Mouse (Mus musculus) stomach, postnatal 0 days (tissue): ENCODE measurements around the gene Map3k9. TPM values are rescaled to one million over a fixed set of nuclear protein-coding genes. Genes with fewer than 3 reads are reported as not detected.

Source experiments
- ATAC-seq: fragments of 200-750 bp; cut with Nextera tagmentation; 2 replicates; pipeline ENCODE4 v1.8.0; 2017; ENCODE audit not compliant: low FRiP score, low TSS enrichment
- DNase-seq: peaks from one replicate; pipeline ENCODE4 v3.0.0-alpha.2; 2016; ENCODE audit warnings: low spot score
- H3K27ac ChIP-seq: fragments of 300-500 bp; sonication (generic); replicated peaks from 2 replicates; pipeline ENCODE4 v1.5.1; 2014; ENCODE audit warnings: mild to moderate bottlenecking, control low read depth
- H3K27me3 ChIP-seq: fragments of 300-500 bp; sonication (generic); 2 replicates; pipeline ENCODE4 v1.6.1; 2014; ENCODE audit warnings: low read length; ENCODE audit not compliant: control insufficient read depth, insufficient read depth
- H3K36me3 ChIP-seq: fragments of 300-500 bp; sonication (generic); 2 replicates; pipeline ENCODE4 v1.6.1; 2014; ENCODE audit warnings: low read length, mixed read lengths; ENCODE audit not compliant: control insufficient read depth, insufficient read depth
- H3K4me1 ChIP-seq: fragments of 300-500 bp; sonication (generic); replicated peaks from 2 replicates; pipeline ENCODE4 v1.6.1; 2014; ENCODE audit warnings: antibody characterized with exemption; ENCODE audit not compliant: control insufficient read depth, insufficient read depth
- H3K4me2 ChIP-seq: fragments of 300-500 bp; sonication (generic); replicated peaks from 2 replicates; pipeline ENCODE4 v1.6.1; 2014; ENCODE audit warnings: low read depth, mild to moderate bottlenecking, control low read depth, moderate library complexity
- H3K4me3 ChIP-seq: fragments of 300-500 bp; sonication (generic); 2 replicates; pipeline ENCODE4 v1.5.1; 2014; ENCODE audit warnings: low read depth, low read length, control low read depth
- H3K9ac ChIP-seq: fragments of 300-500 bp; sonication (generic); 2 replicates; pipeline ENCODE4 v1.6.1; 2014; ENCODE audit warnings: mild to moderate bottlenecking, low read length, control low read depth, mixed read lengths
- H3K9me3 ChIP-seq: fragments of 300-500 bp; sonication (generic); 2 replicates; pipeline ENCODE4 v1.6.1; 2016; ENCODE audit warnings: low read length; ENCODE audit not compliant: control insufficient read depth
- CTCF ChIP-seq: IDR thresholded peaks from 2 replicates; pipeline ENCODE4 v1.5.1; 2016; ENCODE audit warnings: antibody characterized with exemption, low read depth, mild to moderate bottlenecking, moderate library complexity
- EP300 ChIP-seq: optimal IDR thresholded peaks from 2 replicates; pipeline ENCODE3; 2016; ENCODE audit warnings: antibody characterized with exemption
- WGBS: fragments of 180-500 bp; shearing (Covaris S2); extraction: QIAGEN DNeasy Blood & Tissue Kit; methylation state at CpG from one replicate; pipeline ENCODE4 v1.1.7; 2014; 5-methylcytosine and 5-hydroxymethylcytosine counted together
- polyA plus RNA-seq: library from polyadenylated mRNA; unstranded; fragments of >200 nt; fragmentation: Nextera tagmentation; extraction: Ambion mirVana; gene quantifications from 2 replicates; pipeline ENCODE4 v1.2.1, GENCODE M21; 2015

Gene Map3k9
- polyA plus RNA-seq, 1 experiment from 2014 or later: 3.2 TPM

- no peaks in the 10 kb centered on the region for H3K4me1 ChIP-seq
- no peaks in the 10 kb centered on the region for H3K9me3 ChIP-seq
- no peaks in the 10 kb centered on the region for H3K36me3 ChIP-seq
- ATAC-seq (no peak), DNase-seq (no peak)
- H3K4me3 ChIP-seq: no peak overlapping the region
- no peak overlapping the region for H3K9ac ChIP-seq
- 83% methylated on average over 6 of the region's 6 CpGs for WGBS
- TF ChIP-seq EP300 (no peak), CTCF (no peak)
- no peak overlapping the region for H3K4me2 ChIP-seq
- H3K27me3 ChIP-seq: no peaks in the 10 kb centered on the region
- H3K27ac ChIP-seq: no peak overlapping the region
Measured at GRCm38 (mm10) chr12:81765386-81765785, 15.6 kb downstream of the Map3k9 start.

DNA sequence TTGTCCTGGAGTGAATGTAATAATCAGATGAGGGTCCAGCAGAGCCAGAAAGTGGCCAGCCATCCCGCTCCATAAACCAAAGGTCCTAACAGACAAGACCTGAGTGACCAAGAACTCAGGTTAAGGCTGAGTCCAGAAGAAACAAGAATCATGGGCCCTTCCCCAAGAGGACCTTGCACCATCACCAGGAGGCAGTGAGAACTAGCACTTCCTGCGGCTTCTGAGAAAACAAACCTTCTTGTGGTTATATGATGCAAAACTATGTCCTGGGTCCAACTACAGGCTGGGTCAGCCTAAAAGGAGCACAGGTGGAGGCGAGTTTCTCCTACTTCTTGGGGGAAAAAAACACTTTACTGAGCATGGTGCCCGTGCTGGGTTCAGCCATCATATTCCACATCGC is 16.6 kb downstream of the Map3k9 start:
- DNase-seq (no peak), ATAC-seq (no peak)
- Histone ChIP-seq H3K4me3 (no peak overlapping the region), H3K4me2 (no peak overlapping the region), H3K9me3 (no peaks in the 10 kb centered on the region), H3K27ac (no peak overlapping the region), H3K4me1 (no peaks in the 10 kb centered on the region), H3K27me3 (no peaks in the 10 kb centered on the region), H3K9ac (no peak overlapping the region), H3K36me3 (no peaks in the 10 kb centered on the region)
- TF ChIP-seq EP300 (no peak), CTCF (no peak)
- WGBS: 89% methylated on average over 5 of the region's 5 CpGs

- WGBS: 60% methylated on average over 7 of the region's 7 CpGs
- no peaks in the 10 kb centered on the region for H3K9me3 ChIP-seq
- H3K4me3 ChIP-seq: no peak overlapping the region
- no peak for ATAC-seq
- H3K27me3 ChIP-seq: no peaks in the 10 kb centered on the region
- no peaks in the 10 kb centered on the region for H3K4me1 ChIP-seq
- H3K4me2 ChIP-seq: no peak overlapping the region
- TF ChIP-seq EP300 (no peak), CTCF (no peak)
- no peaks in the 10 kb centered on the region for H3K36me3 ChIP-seq
- DNase-seq: no peak
- no peak overlapping the region for H3K9ac ChIP-seq
- H3K27ac ChIP-seq: peak overlapping the region; percentile 31
Measured at GRCm38 (mm10) chr12:81754651-81755050, 26.3 kb downstream of the Map3k9 start.

GRCm38 (mm10) chr12:81751116-81751515 is 29.9 kb downstream of the Map3k9 start:
- Histone ChIP-seq H3K27me3 (no peaks in the 10 kb centered on the region), H3K4me2 (no peak overlapping the region), H3K9me3 (no peaks in the 10 kb centered on the region), H3K4me1 (no peaks in the 10 kb centered on the region), H3K27ac (no peak overlapping the region), H3K4me3 (no peak overlapping the region), H3K9ac (no peak overlapping the region), H3K36me3 (no peaks in the 10 kb centered on the region)
- TF ChIP-seq CTCF: no peak
- no peak for TF ChIP-seq EP300
- ATAC-seq: no peak
- no peak for DNase-seq
- 60% methylated on average over 4 of the region's 4 CpGs for WGBS

DNA sequence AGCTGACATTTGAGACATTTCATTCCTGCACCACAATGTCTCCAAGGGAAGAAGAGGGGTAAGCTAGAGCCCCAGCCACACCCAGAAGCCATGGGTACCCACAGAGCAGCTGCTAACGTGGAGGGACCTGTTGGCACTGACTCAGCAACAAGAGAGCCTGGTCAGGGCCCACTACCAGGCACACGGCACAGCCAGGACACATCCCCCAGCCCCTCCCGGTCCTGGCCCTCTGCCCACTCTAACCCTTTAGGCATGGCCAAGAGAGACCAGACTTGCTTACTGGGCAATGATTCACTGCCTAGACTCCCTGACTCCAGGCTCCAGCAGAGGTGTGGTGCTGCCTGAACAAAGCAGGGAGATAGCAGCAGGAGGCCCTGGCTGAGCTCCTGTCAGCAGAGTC is 32.1 kb downstream of the Map3k9 start:
- Histone ChIP-seq H3K9me3 (no peaks in the 10 kb centered on the region), H3K4me2 (no peak overlapping the region), H3K9ac (no peak overlapping the region), H3K27me3 (no peaks in the 10 kb centered on the region), H3K4me3 (no peak overlapping the region), H3K4me1 (no peaks in the 10 kb centered on the region), H3K27ac (peak overlapping the region; percentile 56; the same call in 1 of the 2 replicates), H3K36me3 (no peaks in the 10 kb centered on the region)
- no peak for TF ChIP-seq EP300
- TF ChIP-seq CTCF: no peak
- DNase-seq (peak; percentile 66), ATAC-seq (peak; percentile 81)
- whole genome bisulfite sequencing: 52% methylated on average over 3 of the region's 3 CpGs

DNA sequence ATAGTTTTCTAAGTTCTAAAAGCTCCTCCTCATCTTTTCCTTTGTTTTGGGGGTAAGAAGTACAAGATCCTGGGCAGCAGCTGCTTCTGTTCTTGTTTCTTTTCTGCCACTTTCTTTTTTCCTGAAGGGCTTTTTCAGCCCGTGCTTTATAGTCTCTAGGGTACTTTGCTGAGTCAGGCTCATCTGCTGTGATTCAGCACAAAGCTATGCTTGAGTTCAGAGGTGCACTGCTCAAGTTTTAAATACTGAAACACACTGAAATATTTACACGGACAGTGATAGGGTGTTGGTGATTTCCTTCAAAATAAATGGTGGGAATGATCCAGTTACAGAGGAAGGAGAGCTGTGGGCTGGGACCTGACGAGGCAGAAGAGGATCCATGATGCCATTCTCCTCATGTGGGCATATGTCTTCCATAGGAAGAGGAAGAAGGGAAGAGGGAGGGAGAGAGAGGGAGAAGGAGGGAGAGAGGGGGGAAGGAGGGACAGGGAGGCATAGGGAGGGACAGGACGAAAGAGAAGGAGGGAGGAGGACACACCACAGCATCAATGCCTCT is 32.9 kb downstream of the Map3k9 start:
- Histone ChIP-seq H3K27me3 (no peaks in the 10 kb centered on the region), H3K9ac (no peak overlapping the region), H3K27ac (peak overlapping the region; percentile 30; the same call in 1 of the 2 replicates), H3K36me3 (no peaks in the 10 kb centered on the region), H3K4me2 (no peak overlapping the region), H3K4me3 (no peak overlapping the region), H3K9me3 (no peaks in the 10 kb centered on the region), H3K4me1 (no peaks in the 10 kb centered on the region)
- 25% methylated on average over 4 of the region's 4 CpGs for WGBS
- DNase-seq: no peak
- no peak for TF ChIP-seq CTCF
- TF ChIP-seq EP300: no peak
- ATAC-seq: no peak
